Mouse (Mus musculus): ENCODE measurements around the gene Gm28374. TPM values are rescaled to one million over a fixed set of nuclear protein-coding genes. Genes with fewer than 3 reads are reported as not detected.

Gm28374 gene
- total and polyA plus RNA-seq, 3 experiments: 0.40 TPM; not detected in 2

GRCm38 (mm10) chr19:6084478-6085248 is 2.6 kb upstream of the Gm28374 start, which contains the start of the genes Zfpl1 and Cdca5 (continued):
- TF ChIP-seq TCF12 (IDR thresholded peaks at IDR 0.05; ENCODE audit: low read depth, low read length) (peak; percentile 75), PAX5 (IDR thresholded peaks at IDR 0.05; ENCODE audit: low read length) (no peak), E2F4 (IDR thresholded peaks at IDR 0.05; ENCODE audit: insufficient replicate concordance, low read depth, low read length) (peak; percentile 98), NELFE (IDR thresholded peaks at IDR 0.05; ENCODE audit: low read depth, low read length) (peak; percentile 84), ZNF384 (IDR thresholded peaks at IDR 0.05; ENCODE audit: low read depth, low read length) (peak; percentile 68)

GRCm38 (mm10) chr19:6079983-6080480 is 2.0 kb downstream of the Gm28374 start, which contains the start of gene Tmem262:
TSS of gene Tmem262 (plus strand) at chr19:6080033.
- Histone ChIP-seq H3K36me3 (replicated peaks in 1 of 2; ENCODE audit: control insufficient read depth in 1 of 2, insufficient read depth in 1 of 2, low read length in 1 of 2) (peaks cover 29 to 51% of the 10 kb centered on the region in 2 experiments), H3K4me1 (ENCODE audit: control insufficient read depth in 1 of 2, insufficient read depth in 2 of 2) (peaks cover 7 to 32% of the 10 kb centered on the region in 2 experiments), H3K4me2 (ENCODE audit: insufficient read depth, low read depth, poor library complexity, severe bottlenecking) (no peak within 1 kb of the TSS), H3K79me2 (replicated peaks; ENCODE audit: control insufficient read depth, extremely low read depth, insufficient read depth, poor library complexity, severe bottlenecking) (peaks cover 28% of the 10 kb centered on the region), H3K27ac (ENCODE audit: insufficient read depth, low read depth) (no peak within 1 kb of the TSS), H3K9me3 (replicated peaks; ENCODE audit: low read length) (no peaks in the 10 kb centered on the region), H3K9ac (ENCODE audit: insufficient read depth, low read depth) (no peak within 1 kb of the TSS), H3K27me3 (replicated peaks) (no peaks in the 10 kb centered on the region), H3K4me3 (replicated peaks in 1 of 3; ENCODE audit: low read depth in 2 of 3, low read length in 2 of 3, poor library complexity in 1 of 3) (no peak within 1 kb of the TSS)
- in situ Hi-C loops (cut with MboI; ENCODE audit: low pct_ligation_motif_present, low pct_unique_long_range_greater_than_20kb, low sequenced_read_pairs): no loop called here
- TF ChIP-seq POLR2A (IDR thresholded peaks at IDR 0.05; ENCODE audit: low read depth, low read length) (0 out of 2 replicates have a peak, but pooled peaks have one; percentile 14), ETS1 (conservative IDR thresholded peaks at IDR 0.05; ENCODE audit: low read depth, low read length) (no peak)
- dilution Hi-C loops (cut with MboI; ENCODE audit: extremely low pct_ligation_motif_present, extremely low pct_unique_long_range_greater_than_20kb, low sequenced_read_pairs): no loop called here
- no peak for DNase-seq (ENCODE audit: extremely low read depth)

GRCm38 (mm10) chr19:6076564-6077393 is 5.3 kb downstream of the Gm28374 start, which contains the start of gene Vps51:
TSS of gene Vps51 (minus strand) at chr19:6077231.
- dilution Hi-C loops (cut with MboI; ENCODE audit: extremely low pct_ligation_motif_present, extremely low pct_unique_long_range_greater_than_20kb, low sequenced_read_pairs): no loop called here
- in situ Hi-C loops (cut with MboI; ENCODE audit: low pct_ligation_motif_present, low pct_unique_long_range_greater_than_20kb, low sequenced_read_pairs): no loop called here
- peak; percentile 93 for DNase-seq (ENCODE audit: extremely low read depth)
- Histone ChIP-seq H3K36me3 (replicated peaks in 1 of 2; ENCODE audit: control insufficient read depth in 1 of 2, insufficient read depth in 1 of 2, low read length in 1 of 2) (peaks cover 34 to 58% of the 10 kb centered on the region in 2 experiments), H3K9ac (ENCODE audit: insufficient read depth, low read depth) (peak within 1 kb of the TSS; percentile 90), H3K27ac (ENCODE audit: insufficient read depth, low read depth) (peak within 1 kb of the TSS; percentile 65; the same call in 1 of the 2 replicates), H3K4me3 (replicated peaks in 1 of 3; ENCODE audit: low read depth in 2 of 3, low read length in 2 of 3, poor library complexity in 1 of 3) (peak within 1 kb of the TSS; percentile 80 to 97 (median 97)), H3K9me3 (replicated peaks; ENCODE audit: low read length) (no peaks in the 10 kb centered on the region), H3K4me1 (ENCODE audit: control insufficient read depth in 1 of 2, insufficient read depth in 2 of 2) (peaks cover 3 to 26% of the 10 kb centered on the region in 2 experiments), H3K27me3 (replicated peaks) (no peaks in the 10 kb centered on the region), H3K79me2 (replicated peaks; ENCODE audit: control insufficient read depth, extremely low read depth, insufficient read depth, poor library complexity, severe bottlenecking) (peaks cover 20% of the 10 kb centered on the region), H3K4me2 (ENCODE audit: insufficient read depth, low read depth, poor library complexity, severe bottlenecking) (peak within 1 kb of the TSS; percentile 92)
- 0 out of 2 replicates have a peak, but pooled peaks have one; percentile 31 for TF ChIP-seq ZMIZ1 (IDR thresholded peaks at IDR 0.05; ENCODE audit: low read depth, low read length)
- peak; percentile 23; the same call in 1 of the 2 replicates for TF ChIP-seq GABPA (IDR thresholded peaks at IDR 0.05; ENCODE audit: insufficient replicate concordance, low read depth, low read length)
- TF ChIP-seq ETS1 (conservative IDR thresholded peaks at IDR 0.05; ENCODE audit: low read depth, low read length): no peak
- TF ChIP-seq JUND (conservative IDR thresholded peaks at IDR 0.05; ENCODE audit: low read depth, low read length): peak; percentile 41; the same call in 1 of the 2 replicates
- peak; percentile 72 for TF ChIP-seq POLR2A (IDR thresholded peaks at IDR 0.05; ENCODE audit: low read depth, low read length)
- peak; percentile 71 for TF ChIP-seq MEF2A (IDR thresholded peaks at IDR 0.05; ENCODE audit: borderline replicate concordance, low read depth, low read length)
- TF ChIP-seq HCFC1 (IDR thresholded peaks at IDR 0.05; ENCODE audit: low read depth, low read length): peak; percentile 92
- TF ChIP-seq RCOR1 (conservative IDR thresholded peaks at IDR 0.05; ENCODE audit: low read depth, low read length): 0 out of 2 replicates have a peak, but pooled peaks have one; percentile 40
- no peak for TF ChIP-seq E2F4 (IDR thresholded peaks at IDR 0.05; ENCODE audit: insufficient replicate concordance, low read depth, low read length)
- peak; percentile 85; the same call in 1 of the 2 replicates for TF ChIP-seq CHD2 (IDR thresholded peaks at IDR 0.05; ENCODE audit: low read length)
- no peak; the same call in none of the 2 replicates for TF ChIP-seq MAZ (IDR thresholded peaks at IDR 0.05; ENCODE audit: low read depth, low read length)
- TF ChIP-seq ZC3H11A (IDR thresholded peaks at IDR 0.05; ENCODE audit: low read depth, low read length): no peak
- TF ChIP-seq PAX5 (IDR thresholded peaks at IDR 0.05; ENCODE audit: low read length): no peak
- TF ChIP-seq POLR2AphosphoS2 (IDR thresholded peaks at IDR 0.05; ENCODE audit: low read depth, low read length): peak; percentile 61; the same call in 1 of the 2 replicates
- TF ChIP-seq ELF1 (IDR thresholded peaks at IDR 0.05; ENCODE audit: low read depth, low read length): peak; percentile 89
- no peak for TF ChIP-seq UBTF (IDR thresholded peaks at IDR 0.05; ENCODE audit: low read depth, low read length)
- TF ChIP-seq CTCF (conservative IDR thresholded peaks at IDR 0.05 in 1 of 2, IDR thresholded peaks at IDR 0.05 in 1 of 2; ENCODE audit: low read depth in 2 of 2, low read length in 2 of 2): no peak
- peak; percentile 86 for TF ChIP-seq TCF12 (IDR thresholded peaks at IDR 0.05; ENCODE audit: low read depth, low read length)
- TF ChIP-seq NRF1 (IDR thresholded peaks at IDR 0.05; ENCODE audit: low read depth, low read length): peak; percentile 55
- TF ChIP-seq JUN (IDR thresholded peaks at IDR 0.05; ENCODE audit: insufficient read depth, low read depth, low read length): no peak
- TF ChIP-seq ZNF384 (IDR thresholded peaks at IDR 0.05; ENCODE audit: low read depth, low read length): peak; percentile 50
- peak; percentile 75 for TF ChIP-seq NELFE (IDR thresholded peaks at IDR 0.05; ENCODE audit: low read depth, low read length)
- TF ChIP-seq MXI1 (IDR thresholded peaks at IDR 0.05; ENCODE audit: low read depth, low read length): peak; percentile 78; the same call in 1 of the 2 replicates

Data from CH12.LX (cell line).